ENCODE assay signal across 9 mouse cellular contexts in the genomic region with DNA sequence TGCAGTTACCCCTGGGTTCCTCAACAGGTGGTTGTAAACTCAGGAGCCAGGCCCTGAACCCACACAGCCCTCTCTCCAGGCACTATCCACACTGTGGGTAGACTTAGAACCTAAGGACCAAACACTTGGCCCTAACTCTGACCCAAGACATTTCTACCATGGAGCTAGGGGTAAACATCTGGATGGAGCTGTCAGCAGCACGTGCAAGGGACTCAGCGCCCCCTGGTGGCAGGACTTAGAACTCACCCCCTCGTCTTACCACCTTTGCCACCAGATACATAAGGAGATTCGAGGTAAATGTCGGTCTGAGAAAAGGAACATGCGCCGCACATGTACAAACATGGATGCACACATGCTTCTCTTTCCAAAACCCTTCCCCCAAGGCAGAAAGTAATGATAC. TPM values are rescaled to one million over a fixed set of nuclear protein-coding genes. Genes with fewer than 3 reads are reported as not detected.
DNase-seq lines count a peak whose midpoint lies in the region; ATAC-seq and TF ChIP-seq lines count a peak whose summit lies in the region.
"Had no signal": no experiment of that assay in that cellular context is flagged by ENCODE, and none has a peak within 500 bp of the region (broad histone marks: within the 10 kb centered on the region; RNA-seq: fewer than 3 reads in every experiment).

No protein-coding gene starts in this region.

- in situ Hi-C loops in Patski (cut with MboI; ENCODE audit: low pct_unique_long_range_greater_than_20kb): no loop called here

- H3K27me3 ChIP-seq in Patski: peaks cover 59% of the 10 kb centered on the region
- H3K27me3 ChIP-seq in splenic B cell, adult 2 months (ENCODE audit: control insufficient read depth, insufficient read depth, low read length, poor library complexity, severe bottlenecking): 0 out of 2 replicates have a peak, but pooled peaks cover 2% of the 10 kb centered on the region

- peak; percentile 86 for TF ChIP-seq CTCF in Patski (IDR thresholded peaks at IDR 0.05)
- peak; percentile 54 for TF ChIP-seq CTCF in cortical plate, adult 2 months (IDR thresholded peaks at IDR 0.05; ENCODE audit: extremely low read depth, insufficient read depth, low read length)

- TF ChIP-seq POLR2A in cortical plate, adult 2 months (IDR thresholded peaks at IDR 0.05; ENCODE audit: extremely low read depth, insufficient read depth, low read length): no peak

- H3K36me3 ChIP-seq in splenic B cell, adult 2 months (ENCODE audit: control insufficient read depth, insufficient read depth, low read length, poor library complexity, severe bottlenecking): no peaks in the 10 kb centered on the region

- H3K4me3 ChIP-seq in cortical plate, adult 2 months (ENCODE audit: insufficient read depth, low read length): no peak overlapping the region

- CTCF ChIA-PET in Patski (lab: Charles Lee): interaction anchor here (0.6 to 4.8 kb wide), 7 partner anchors 9 to 297 kb away, joined by 3 to 36 read pairs (median 3); no protein-coding TSS in a partner anchor

- no peak overlapping the region for H3K27ac ChIP-seq in cortical plate, adult 2 months (ENCODE audit: insufficient read depth, low read length)

- ATAC-seq in Patski: peak; percentile 46

- no peaks in the 10 kb centered on the region for H3K4me1 ChIP-seq in cortical plate, adult 2 months (ENCODE audit: control insufficient read depth, insufficient read depth, low read length)

- DNase-seq in layer of hippocampus, adult 11-12 months (ENCODE audit: low spot score): peak; percentile 47
- DNase-seq in layer of hippocampus, postnatal 14 days (ENCODE audit: low spot score in 2 of 2): no peak
- no peak for DNase-seq in Patski (ENCODE audit: low read depth, low spot score)
- DNase-seq in kidney, adult 9 months: peak; percentile 77
- DNase-seq in lung, postnatal 4 days: peak; percentile 44 to 71
- peak; percentile 65 for DNase-seq in splenic B cell, adult 2 months (ENCODE audit: low read depth, low spot score)

- POLR2A ChIA-PET in Patski (lab: Charles Lee): interaction anchor here (1.6 kb wide), 1 partner anchor 284 kb away, joined by 3 read pairs; no protein-coding TSS in a partner anchor

RNA-seq across cellular contexts. Expression of a gene that starts 20.9 kb away (rescaled TPM):
- total RNA-seq in layer of hippocampus, postnatal 14 days (2021): not detected
- polyA plus RNA-seq in Patski (2021): not detected
- polyA plus RNA-seq in cortical plate, adult 2 months (2012; rRNA removed): not detected in 2 replicates
- total RNA-seq: neutrophil, adult 5-6 weeks had no signal
- polyA plus RNA-seq: heart, embryonic 16.5 days had no signal

RNA-seq across cellular contexts. Expression of a gene that starts 28.3 kb away (rescaled TPM):
- total RNA-seq in layer of hippocampus, postnatal 14 days (2021): 1 to 10 TPM; 1.2 to 2.4 TPM
- polyA plus RNA-seq in Patski (2021): not detected
- 0.98 and 1.6 TPM in 2 replicates for polyA plus RNA-seq in cortical plate, adult 2 months (2012; rRNA removed)
- total RNA-seq: neutrophil, adult 5-6 weeks had no signal
- polyA plus RNA-seq: heart, embryonic 16.5 days had no signal

Comparison
In these comparisons a context has a peak if more than half of its experiments do, and no peak if none do; other contexts are left out.
1. DNase-seq: peak in layer of hippocampus, adult 11-12 months (single experiment), kidney, adult 9 months (single experiment), lung, postnatal 4 days (2 of 2) and splenic B cell, adult 2 months (single experiment); none in layer of hippocampus, postnatal 14 days (0 of 2) and Patski (single experiment).